Mouse (Mus musculus) neural tube, embryonic 15.5 days (tissue): ENCODE measurements around the gene Golt1a. TPM values are rescaled to one million over a fixed set of nuclear protein-coding genes. Genes with fewer than 3 reads are reported as not detected.
A peak's percentile ranks its signal among the peaks of the same experiment; 100 is the strongest.

Experiments used
- ATAC-seq: fragments of 200-750 bp; cut with Nextera tagmentation; 2 replicates; pipeline ENCODE4 v1.8.0; 2017; ENCODE audit warnings: mild to moderate bottlenecking, moderate TSS enrichment, moderate library complexity; ENCODE audit not compliant: low FRiP score
- H3K27ac ChIP-seq: fragments of 300-500 bp; sonication (generic); replicated peaks from 2 replicates; pipeline ENCODE4 v1.5.1; 2015; ENCODE audit warnings: mild to moderate bottlenecking, inconsistent platforms
- H3K27me3 ChIP-seq: fragments of 300-500 bp; sonication (generic); replicated peaks from 2 replicates; pipeline ENCODE4 v1.6.1; 2015; ENCODE audit warnings: inconsistent platforms
- H3K36me3 ChIP-seq: fragments of 300-500 bp; sonication (generic); 2 replicates; pipeline ENCODE4 v1.6.1; 2015; ENCODE audit warnings: inconsistent platforms
- H3K4me1 ChIP-seq: fragments of 300-500 bp; sonication (generic); 2 replicates; pipeline ENCODE4 v1.6.1; 2015; ENCODE audit warnings: inconsistent platforms
- H3K4me2 ChIP-seq: fragments of 300-500 bp; sonication (generic); 2 replicates; pipeline ENCODE4 v1.6.1; 2015; ENCODE audit warnings: inconsistent platforms, mild to moderate bottlenecking, moderate library complexity
- H3K4me3 ChIP-seq: fragments of 300-500 bp; sonication (generic); replicated peaks from 2 replicates; pipeline ENCODE4 v1.5.1; 2015; ENCODE audit warnings: mild to moderate bottlenecking, inconsistent platforms
- H3K9ac ChIP-seq: fragments of 300-500 bp; sonication (generic); replicated peaks from 2 replicates; pipeline ENCODE4 v1.6.1; 2015; ENCODE audit warnings: mild to moderate bottlenecking, inconsistent platforms
- H3K9me3 ChIP-seq: fragments of 300-500 bp; sonication (generic); replicated peaks from 2 replicates; pipeline ENCODE4 v1.6.1; 2016; ENCODE audit warnings: inconsistent platforms
- WGBS: fragments of 180-500 bp; shearing (Covaris S2); methylation state at CpG from one replicate; pipeline ENCODE4 v1.1.7; 2015; ENCODE audit warnings: mixed read lengths; 5-methylcytosine and 5-hydroxymethylcytosine counted together
- polyA plus RNA-seq: library from polyadenylated mRNA; unstranded; fragments of >200 nt; fragmentation: Nextera tagmentation; extraction: Ambion mirVana; gene quantifications from 2 replicates; pipeline ENCODE4 v1.2.1, GENCODE M21; 2015

Golt1a gene
- polyA plus RNA-seq, 1 experiment from 2014 or later, result not detected

- Histone ChIP-seq H3K9me3 (no peaks in the 10 kb centered on the region), H3K4me1 (peaks cover 9% of the 10 kb centered on the region; the same call in 1 of the 2 replicates), H3K36me3 (no peaks in the 10 kb centered on the region), H3K27ac (no peak overlapping the region), H3K4me3 (no peak overlapping the region), H3K27me3 (peaks cover 11% of the 10 kb centered on the region; the same call in 1 of the 2 replicates), H3K4me2 (no peak overlapping the region), H3K9ac (no peak overlapping the region)
- WGBS, result 63% methylated on average over 9 of the region's 9 CpGs
- no peak for ATAC-seq
These were observed 42.2 kb downstream of the Golt1a start for GRCm38 (mm10) chr1:133351762-133352161.

- no peaks in the 10 kb centered on the region for H3K9me3 ChIP-seq
- 34% methylated on average over 12 of the region's 12 CpGs for WGBS
- peaks cover 9% of the 10 kb centered on the region; the same call in 1 of the 2 replicates for H3K4me1 ChIP-seq
- ATAC-seq, result peak; percentile 46; the same call in 1 of the 2 replicates
- H3K36me3 ChIP-seq, result no peaks in the 10 kb centered on the region
- H3K27me3 ChIP-seq, result peaks cover 11% of the 10 kb centered on the region; the same call in 1 of the 2 replicates
- H3K27ac ChIP-seq, result no peak overlapping the region
- no peak overlapping the region for H3K4me3 ChIP-seq
- H3K4me2 ChIP-seq, result 0 out of 2 replicates have a peak overlapping the region, but pooled peaks have one; percentile 9
- H3K9ac ChIP-seq, result no peak overlapping the region
These were observed 43.8 kb downstream of the Golt1a start for GRCm38 (mm10) chr1:133353371-133353809.

GRCm38 (mm10) chr1:133355469-133355868, 45.9 kb downstream of the Golt1a start:
- Histone ChIP-seq H3K36me3 (no peaks in the 10 kb centered on the region), H3K27ac (no peak overlapping the region), H3K9me3 (no peaks in the 10 kb centered on the region), H3K9ac (no peak overlapping the region), H3K4me1 (peaks cover 6% of the 10 kb centered on the region; the same call in 1 of the 2 replicates), H3K4me3 (no peak overlapping the region), H3K4me2 (no peak overlapping the region), H3K27me3 (peaks cover 11% of the 10 kb centered on the region; the same call in 1 of the 2 replicates)
- WGBS, result 59% methylated on average over 5 of the region's 5 CpGs
- no peak for ATAC-seq

DNA sequence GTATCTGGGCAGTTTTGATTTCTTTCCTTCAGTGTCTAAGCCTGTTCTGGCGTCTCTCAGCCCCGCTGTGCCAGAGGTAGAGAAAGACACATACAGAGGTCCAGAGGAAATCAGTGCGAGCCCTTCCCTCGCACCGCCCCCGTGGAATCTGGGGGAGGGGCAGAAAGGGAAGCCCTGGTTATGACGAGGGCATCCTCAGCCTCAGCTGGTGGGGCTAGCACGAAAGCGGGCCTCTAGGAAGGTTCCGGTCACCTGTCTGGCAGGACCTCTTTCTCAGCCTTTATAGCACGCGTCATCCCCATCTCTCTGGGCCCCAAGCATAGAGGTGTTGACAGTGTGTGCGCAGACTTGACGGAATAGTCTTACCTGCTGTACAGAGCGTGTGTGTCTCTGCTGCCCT, 46.3 kb downstream of the Golt1a start:
- Histone ChIP-seq H3K27me3 (peaks cover 11% of the 10 kb centered on the region; the same call in 1 of the 2 replicates), H3K4me1 (peaks cover 4% of the 10 kb centered on the region; the same call in 1 of the 2 replicates), H3K9ac (no peak overlapping the region), H3K4me2 (no peak overlapping the region), H3K4me3 (no peak overlapping the region), H3K36me3 (no peaks in the 10 kb centered on the region), H3K27ac (no peak overlapping the region), H3K9me3 (no peaks in the 10 kb centered on the region)
- no peak for ATAC-seq
- 65% methylated on average over 15 of the region's 15 CpGs for WGBS

DNA sequence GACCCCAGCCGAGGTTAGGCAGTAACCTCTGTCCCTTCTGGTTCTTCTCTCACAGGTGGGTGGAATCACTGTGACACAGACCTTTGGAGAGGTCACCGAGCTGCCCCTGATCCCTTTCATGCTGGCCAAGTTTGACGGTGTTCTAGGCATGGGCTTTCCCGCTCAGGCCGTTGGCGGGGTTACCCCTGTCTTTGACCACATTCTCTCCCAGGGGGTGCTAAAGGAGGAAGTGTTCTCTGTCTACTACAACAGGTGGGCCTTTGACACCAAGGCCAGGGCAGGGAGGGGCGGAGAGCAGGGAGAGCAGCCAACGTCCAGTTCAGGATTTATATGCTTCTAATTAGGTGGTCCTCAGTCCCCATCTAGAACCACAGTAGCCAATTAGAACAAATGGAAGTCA, 46.7 kb downstream of the Golt1a start:
- no peak overlapping the region for H3K4me3 ChIP-seq
- no peaks in the 10 kb centered on the region for H3K36me3 ChIP-seq
- H3K27ac ChIP-seq, result no peak overlapping the region
- WGBS, result 65% methylated on average over 8 of the region's 8 CpGs
- peaks cover 11% of the 10 kb centered on the region; the same call in 1 of the 2 replicates for H3K27me3 ChIP-seq
- no peak overlapping the region for H3K4me2 ChIP-seq
- ATAC-seq, result no peak
- no peak overlapping the region for H3K9ac ChIP-seq
- H3K4me1 ChIP-seq, result peaks cover 4% of the 10 kb centered on the region; the same call in 1 of the 2 replicates
- H3K9me3 ChIP-seq, result no peaks in the 10 kb centered on the region

DNA sequence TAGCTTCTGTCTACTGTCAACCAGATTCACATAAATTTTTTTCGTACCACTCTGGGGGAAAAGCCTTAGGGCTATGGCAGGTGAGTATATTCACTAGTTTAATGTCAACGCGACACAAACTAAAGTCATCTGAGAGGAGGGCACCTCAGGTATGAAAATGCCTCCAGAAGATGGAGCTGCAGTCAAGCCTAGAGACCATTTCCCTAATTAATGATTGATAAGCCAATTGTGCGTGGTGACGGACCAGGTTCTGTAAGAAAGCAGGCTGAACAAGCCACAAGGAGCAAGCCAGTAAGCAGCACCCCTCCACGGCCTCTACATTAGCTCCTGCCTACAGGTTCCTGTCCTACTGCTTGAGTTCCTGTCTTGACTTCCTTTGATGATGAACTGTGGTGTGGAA, 51.4 kb downstream of the Golt1a start:
- no peaks in the 10 kb centered on the region for H3K9me3 ChIP-seq
- H3K4me1 ChIP-seq, result peaks cover 18% of the 10 kb centered on the region
- no peak overlapping the region for H3K9ac ChIP-seq
- 94% methylated on average over 6 of the region's 6 CpGs for WGBS
- no peak for ATAC-seq
- peaks cover 15% of the 10 kb centered on the region for H3K27me3 ChIP-seq
- H3K4me2 ChIP-seq, result no peak overlapping the region
- no peaks in the 10 kb centered on the region for H3K36me3 ChIP-seq
- no peak overlapping the region for H3K27ac ChIP-seq
- no peak overlapping the region for H3K4me3 ChIP-seq

- Histone ChIP-seq H3K36me3 (no peaks in the 10 kb centered on the region), H3K9me3 (no peaks in the 10 kb centered on the region), H3K27ac (no peak overlapping the region), H3K4me1 (peaks cover 20% of the 10 kb centered on the region), H3K27me3 (peaks cover 15% of the 10 kb centered on the region), H3K4me2 (no peak overlapping the region), H3K9ac (no peak overlapping the region), H3K4me3 (no peak overlapping the region)
- WGBS, result 93% methylated on average over 5 of the region's 5 CpGs
- ATAC-seq, result no peak
These were observed 52.5 kb downstream of the Golt1a start for GRCm38 (mm10) chr1:133362103-133362502.

GRCm38 (mm10) chr1:133363276-133364021, 53.8 kb downstream of the Golt1a start, which contains the start of gene Etnk2:
TSS of gene Etnk2 (plus strand) at chr1:133363572.
- H3K27ac ChIP-seq, result peak within 1 kb of the TSS; percentile 69
- H3K9ac ChIP-seq, result peak within 1 kb of the TSS; percentile 71
- peak; percentile 86 for ATAC-seq
- peaks cover 32% of the 10 kb centered on the region for H3K4me1 ChIP-seq
- WGBS, result under 1% methylated on average over 52 of the region's 52 CpGs
- no peaks in the 10 kb centered on the region for H3K9me3 ChIP-seq
- H3K27me3 ChIP-seq, result peaks cover 15% of the 10 kb centered on the region
- peak within 1 kb of the TSS; percentile 88 for H3K4me2 ChIP-seq
- no peaks in the 10 kb centered on the region for H3K36me3 ChIP-seq
- peak within 1 kb of the TSS; percentile 69 for H3K4me3 ChIP-seq

DNA sequence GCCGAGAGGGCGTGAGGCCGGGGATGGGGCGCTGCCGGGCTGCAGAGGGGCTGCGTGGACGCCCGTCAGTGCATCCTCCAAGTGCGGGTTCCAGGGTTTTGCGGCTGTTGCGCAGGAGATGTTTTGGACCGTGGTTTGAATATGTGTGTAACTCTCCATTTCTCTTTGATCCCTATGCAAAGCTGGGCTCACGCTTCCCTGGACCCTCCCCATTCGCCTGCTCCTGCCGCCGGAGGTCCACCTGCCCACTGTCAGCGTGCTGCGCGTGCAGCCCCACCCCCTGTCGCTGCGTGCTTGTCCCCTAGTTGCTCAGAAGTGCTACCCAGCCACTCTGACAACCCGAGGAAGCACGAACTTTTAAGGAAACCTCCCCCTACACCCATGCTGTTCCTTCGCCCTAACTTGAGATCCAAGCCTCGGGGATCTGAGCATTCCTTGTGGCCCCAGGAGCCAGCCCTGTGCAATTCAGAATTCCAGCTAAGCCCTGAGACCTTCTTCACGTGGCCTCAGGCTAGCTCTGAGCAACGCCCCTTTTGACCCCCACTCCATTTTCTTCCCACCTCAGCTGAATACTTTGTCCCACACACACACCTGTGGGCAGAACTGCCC, 54.5 kb downstream of the Golt1a start:
- peak; percentile 36; the same call in 1 of the 2 replicates for ATAC-seq
- Histone ChIP-seq H3K4me2 (peak overlapping the region; percentile 88), H3K4me3 (peak overlapping the region; percentile 69), H3K9me3 (no peaks in the 10 kb centered on the region), H3K27ac (peak overlapping the region; percentile 69), H3K27me3 (peaks cover 15% of the 10 kb centered on the region), H3K9ac (peak overlapping the region; percentile 71), H3K4me1 (peaks cover 32% of the 10 kb centered on the region), H3K36me3 (no peaks in the 10 kb centered on the region)
- WGBS, result 4% methylated on average over 27 of the region's 27 CpGs

GRCm38 (mm10) chr1:133364890-133365289, 55.3 kb downstream of the Golt1a start:
- Histone ChIP-seq H3K4me2 (peak overlapping the region; percentile 88; the same call in 1 of the 2 replicates), H3K27ac (no peak overlapping the region)

DNA sequence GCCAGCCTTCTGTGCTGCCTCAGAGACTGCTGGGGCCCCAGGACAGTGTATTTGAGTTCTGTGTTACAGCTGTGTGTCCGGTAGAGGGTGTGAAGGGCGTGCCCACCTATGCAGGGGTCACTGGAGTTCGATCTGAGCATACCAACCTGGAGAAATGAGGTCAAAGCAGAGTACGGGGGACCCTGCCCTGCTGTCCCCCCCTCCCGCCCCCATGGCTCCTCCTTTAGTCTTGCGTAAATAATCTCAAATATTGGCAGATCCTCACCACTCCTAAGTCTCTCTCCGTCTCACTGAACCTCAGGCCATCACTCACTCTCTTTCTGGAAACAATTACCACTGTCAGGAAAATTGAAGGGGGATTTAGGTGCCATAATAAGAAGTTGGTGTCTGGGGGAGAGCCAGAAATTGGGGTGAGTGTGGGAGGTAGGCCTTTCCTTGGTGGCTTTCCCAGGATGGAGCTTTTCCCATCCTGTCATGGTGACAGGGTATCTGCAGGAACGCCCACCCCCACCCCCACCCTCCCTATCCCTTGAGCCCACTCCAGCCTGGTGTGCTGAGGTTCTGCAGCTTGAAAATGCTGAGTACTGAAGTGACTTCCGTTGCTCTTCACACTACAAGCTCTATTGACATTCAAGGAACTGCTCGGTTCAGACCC, 57.5 kb downstream of the Golt1a start:
- Histone ChIP-seq H3K36me3 (no peaks in the 10 kb centered on the region), H3K4me2 (no peak overlapping the region), H3K27me3 (peaks cover 15% of the 10 kb centered on the region), H3K9ac (no peak overlapping the region), H3K4me1 (peaks cover 32% of the 10 kb centered on the region), H3K27ac (no peak overlapping the region), H3K9me3 (no peaks in the 10 kb centered on the region), H3K4me3 (no peak overlapping the region)
- WGBS, result 56% methylated on average over 10 of the region's 10 CpGs
- ATAC-seq, result no peak

More at GRCm38 (mm10) chr1:133364890-133365289, 55.3 kb downstream of the Golt1a start:
- WGBS, result 44% methylated on average over 2 of the region's 2 CpGs
- Histone ChIP-seq H3K9ac (no peak overlapping the region), H3K4me1 (peaks cover 32% of the 10 kb centered on the region), H3K27me3 (peaks cover 15% of the 10 kb centered on the region), H3K9me3 (no peaks in the 10 kb centered on the region), H3K36me3 (no peaks in the 10 kb centered on the region), H3K4me3 (no peak overlapping the region)
- ATAC-seq, result no peak
